Mouse (Mus musculus) myocyte (in vitro differentiated cells): ENCODE data around the gene Ak2. TPM values are rescaled to one million over a fixed set of nuclear protein-coding genes. Genes with fewer than 3 reads are reported as not detected.
A peak's percentile ranks its signal among the peaks of the same experiment; 100 is the strongest.

Source experiments
- H3K27me3 ChIP-seq: one replicate; pipeline ENCODE4 v1.6.1; 2011; ENCODE audit not compliant: control insufficient read depth, insufficient read depth, insufficient read length
- H3K36me3 ChIP-seq: one replicate; pipeline ENCODE4 v1.6.1; 2011; ENCODE audit not compliant: control insufficient read depth, insufficient read depth
- H3K4me2 ChIP-seq: one replicate; pipeline ENCODE4 v1.6.1; 2011; ENCODE audit warnings: low read depth, control low read depth
- H3K4me3 ChIP-seq: one replicate; pipeline ENCODE4 v1.5.1; 2011; ENCODE audit warnings: mild to moderate bottlenecking, control low read depth, moderate library complexity
- H3K79me2 ChIP-seq: one replicate; pipeline ENCODE4 v1.6.1; 2011; ENCODE audit not compliant: control insufficient read depth, insufficient read depth
- H3ac ChIP-seq: one replicate; pipeline ENCODE4 v1.6.1; 2011; ENCODE audit not compliant: control insufficient read depth, insufficient read length
- CEBPB ChIP-seq: IDR thresholded peaks from 2 replicates; pipeline ENCODE4 v1.6.1; 2011; ENCODE audit warnings: mild to moderate bottlenecking, moderate library complexity; ENCODE audit not compliant: poor library complexity, insufficient read depth, severe bottlenecking
- E2F4 ChIP-seq: IDR thresholded peaks from one replicate; pipeline ENCODE4 v1.6.1; 2011; ENCODE audit warnings: mild to moderate bottlenecking, control low read depth, moderate library complexity; ENCODE audit not compliant: insufficient read depth
- MAX ChIP-seq: IDR thresholded peaks from one replicate; pipeline ENCODE4 v1.6.1; 2011; ENCODE audit warnings: low read depth, mild to moderate bottlenecking, control low read depth
- MYOD1 ChIP-seq, 3 experiments: IDR thresholded peaks; one replicate each; pipeline ENCODE4 v1.6.1; 2011; ENCODE audit warnings: control low read depth in 2 of 3, low read depth in 2 of 3, mild to moderate bottlenecking in 2 of 3, moderate library complexity in 1 of 3; ENCODE audit not compliant: insufficient read length in 2 of 3, control insufficient read depth in 1 of 3
- MYOG ChIP-seq, 3 experiments: IDR thresholded peaks; one replicate each; pipeline ENCODE4 v1.6.1; 2011; ENCODE audit warnings: control low read depth in 2 of 3, low read depth in 2 of 3, mild to moderate bottlenecking in 2 of 3; ENCODE audit not compliant: insufficient read length in 2 of 3, control insufficient read depth in 1 of 3, insufficient read depth in 1 of 3
- POLR2A ChIP-seq: IDR thresholded peaks from one replicate; pipeline ENCODE4 v1.6.1; 2011; ENCODE audit warnings: low read depth, mild to moderate bottlenecking, control low read depth, moderate library complexity; ENCODE audit not compliant: insufficient read length
- POLR2AphosphoS2 ChIP-seq: IDR thresholded peaks from one replicate; pipeline ENCODE4 v1.6.1; 2011; ENCODE audit warnings: low read depth, control low read depth; ENCODE audit not compliant: insufficient read length
- REST ChIP-seq: IDR thresholded peaks from one replicate; pipeline ENCODE4 v1.6.1; 2011; ENCODE audit warnings: mild to moderate bottlenecking, control low read depth, moderate library complexity; ENCODE audit not compliant: insufficient read depth, insufficient read length
- SRF ChIP-seq: IDR thresholded peaks from one replicate; pipeline ENCODE4 v1.6.1; 2011; ENCODE audit warnings: low read depth; ENCODE audit not compliant: control insufficient read depth, insufficient read length
- TCF12 ChIP-seq: IDR thresholded peaks from one replicate; pipeline ENCODE4 v1.6.1; 2011; ENCODE audit warnings: mild to moderate bottlenecking, control low read depth; ENCODE audit not compliant: poor library complexity, insufficient read depth, severe bottlenecking
- TCF3 ChIP-seq: IDR thresholded peaks from one replicate; pipeline ENCODE4 v1.6.1; 2011; ENCODE audit warnings: low read depth, control low read depth; ENCODE audit not compliant: insufficient read length
- USF1 ChIP-seq: IDR thresholded peaks from one replicate; pipeline ENCODE4 v1.6.1; 2011; ENCODE audit warnings: low read depth, mild to moderate bottlenecking, control low read depth, moderate library complexity
- polyA plus RNA-seq: library from polyadenylated mRNA; unstranded; fragments of >200 nt; fragmentation: generic; extraction: Trizol; gene quantifications from one replicate; pipeline ENCODE4 v1.2.1, GENCODE M21; 2012; ENCODE audit warnings: missing spikeins

Ak2 gene
- polyA plus RNA-seq, 1 experiment = 83.0 TPM

DNA sequence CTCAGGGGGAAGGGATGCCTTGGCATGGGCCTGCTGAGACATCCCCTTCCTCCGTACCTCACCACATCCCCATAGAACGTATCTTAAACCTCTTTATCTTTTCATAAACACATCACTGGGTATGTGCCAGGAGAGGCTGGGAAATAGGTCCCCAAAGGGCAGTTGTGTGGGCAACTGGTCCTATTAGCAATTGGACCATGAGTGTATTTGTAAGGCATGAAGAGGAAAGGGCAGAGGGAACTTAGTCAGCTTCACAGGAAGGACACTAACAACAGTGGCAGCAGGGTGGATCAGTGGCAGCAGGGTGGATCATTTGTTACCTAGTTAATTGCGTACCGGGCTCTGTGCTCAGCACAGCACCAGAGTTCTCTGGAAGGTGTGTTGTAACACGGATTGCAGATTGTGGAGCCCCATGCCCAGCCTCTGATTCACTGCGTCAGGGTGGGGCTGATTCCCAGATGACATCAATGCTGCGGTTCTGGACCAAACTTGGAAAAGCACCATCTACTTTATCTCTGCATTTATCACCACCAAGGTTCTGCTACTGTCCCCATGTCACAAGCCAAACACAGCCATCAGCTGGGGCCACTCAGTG, 44.2 kb downstream of the Ak2 start:
- no peak overlapping the region for H3ac ChIP-seq
- H3K79me2 ChIP-seq = no peaks in the 10 kb centered on the region
- H3K27me3 ChIP-seq = no peaks in the 10 kb centered on the region
- TF ChIP-seq CEBPB = peak; percentile 65; the same call in 1 of the 2 replicates
- TF ChIP-seq MYOG (IDR thresholded peaks at IDR 0.05; ENCODE audit: control insufficient read depth in 1 of 3, insufficient read depth in 1 of 3, insufficient read length in 2 of 3, low read depth in 2 of 3) = no peak
- no peak overlapping the region for H3K4me3 ChIP-seq
- peak overlapping the region; percentile 88 for H3K4me2 ChIP-seq
- no peaks in the 10 kb centered on the region for H3K36me3 ChIP-seq

DNA sequence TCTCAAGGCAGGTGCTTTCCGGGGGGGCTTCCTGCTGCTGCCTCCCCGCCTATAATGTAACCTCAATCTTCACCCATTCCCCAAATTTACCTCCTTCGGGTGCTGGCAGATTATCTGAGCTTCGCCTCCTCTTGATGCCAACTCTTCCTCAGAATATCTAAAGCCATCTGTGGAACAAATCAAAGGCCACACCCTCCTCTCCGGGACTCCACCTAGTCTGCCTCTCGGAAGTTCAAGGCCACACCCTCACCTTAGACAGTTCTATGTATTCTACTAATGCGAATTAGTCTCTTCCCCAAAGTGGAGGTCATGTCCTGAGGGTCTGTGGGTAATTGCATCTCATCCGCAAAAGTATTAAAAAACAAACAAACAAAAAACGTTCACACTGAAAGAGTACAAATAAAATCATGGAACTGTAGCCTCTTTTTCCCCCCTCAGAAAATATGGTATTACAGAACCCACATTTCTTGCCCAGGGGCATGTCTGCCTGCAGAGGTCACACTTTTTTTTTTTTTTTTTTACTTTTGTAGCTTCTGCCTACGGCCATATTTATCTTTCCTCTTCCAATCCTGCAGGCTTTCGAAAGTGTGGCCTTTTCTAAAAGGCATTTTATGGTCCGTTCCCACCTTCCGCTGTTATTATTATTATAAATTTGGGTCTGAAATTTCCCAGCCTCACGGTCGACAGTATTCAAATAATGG, 56.1 kb downstream of the Ak2 start:
- H3K27me3 ChIP-seq = peaks cover 5% of the 10 kb centered on the region
- H3K4me2 ChIP-seq = peak overlapping the region; percentile 90
- no peak overlapping the region for H3ac ChIP-seq
- H3K36me3 ChIP-seq = no peaks in the 10 kb centered on the region
- no peak for TF ChIP-seq SRF
- TF ChIP-seq POLR2AphosphoS2 = no peak
- TF ChIP-seq MYOG (IDR thresholded peaks at IDR 0.05; ENCODE audit: control insufficient read depth in 1 of 3, insufficient read depth in 1 of 3, insufficient read length in 2 of 3, low read depth in 2 of 3) = no peak
- no peak for TF ChIP-seq TCF3
- TF ChIP-seq CEBPB = no peak
- TF ChIP-seq MAX = no peak
- no peak for TF ChIP-seq TCF12
- no peak for TF ChIP-seq POLR2A
- no peak for TF ChIP-seq USF1
- TF ChIP-seq E2F4 = no peak
- no peak for TF ChIP-seq MYOD1 (IDR thresholded peaks at IDR 0.05; ENCODE audit: control insufficient read depth in 1 of 3, insufficient read length in 2 of 3, low read depth in 2 of 3)
- no peak for TF ChIP-seq REST
- H3K79me2 ChIP-seq = no peaks in the 10 kb centered on the region
- peak overlapping the region; percentile 22 for H3K4me3 ChIP-seq

DNA sequence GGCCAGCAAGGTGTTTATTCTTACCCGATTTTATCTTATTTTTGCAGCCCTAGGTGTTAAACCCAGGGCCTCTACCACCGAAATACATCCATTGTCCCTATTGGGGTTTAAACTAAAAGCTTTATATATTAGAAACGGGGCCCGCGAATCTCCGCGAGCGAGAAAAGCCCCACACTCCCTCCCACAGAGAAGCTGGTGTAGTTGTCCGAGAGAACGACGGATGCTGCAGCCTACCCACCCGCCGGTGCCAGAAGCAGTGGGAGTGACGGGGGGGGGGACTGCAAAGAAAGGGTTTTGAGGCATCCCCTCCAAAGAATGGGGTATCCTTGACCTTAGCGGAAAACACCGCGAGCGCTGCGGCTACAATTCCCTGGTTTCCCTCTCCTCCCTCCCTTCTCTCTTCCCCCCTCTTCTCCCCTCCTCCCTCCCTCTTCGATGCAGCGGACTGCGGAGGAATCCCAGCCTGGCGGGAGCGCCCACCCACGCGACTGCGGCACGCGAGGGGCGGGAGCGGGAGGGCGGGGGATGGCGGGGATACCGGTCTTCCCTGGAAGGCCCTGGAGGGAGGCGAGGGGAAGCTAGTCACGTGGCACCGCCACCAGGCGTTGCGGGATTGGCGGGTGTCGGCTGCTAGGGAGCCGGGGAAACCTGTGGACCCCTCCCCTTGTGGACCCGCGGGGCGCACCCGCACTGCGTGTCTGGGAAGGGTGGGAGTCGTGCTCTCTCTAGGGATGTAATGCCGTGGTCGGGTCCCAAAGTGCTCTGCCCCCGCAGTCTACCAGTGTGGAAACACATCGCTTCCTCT, 56.9 kb downstream of the Ak2 start:
- Histone ChIP-seq H3K36me3 (no peaks in the 10 kb centered on the region), H3K27me3 (peaks cover 5% of the 10 kb centered on the region), H3K4me2 (peak overlapping the region; percentile 90), H3K4me3 (peak overlapping the region; percentile 22), H3K79me2 (no peaks in the 10 kb centered on the region), H3ac (peak overlapping the region; percentile 22)
- no peak for TF ChIP-seq E2F4
- TF ChIP-seq USF1 = peak; percentile 53
- peak in 1 of 3 experiments; percentile 31 for TF ChIP-seq MYOG (IDR thresholded peaks at IDR 0.05; ENCODE audit: control insufficient read depth in 1 of 3, insufficient read depth in 1 of 3, insufficient read length in 2 of 3, low read depth in 2 of 3)
- TF ChIP-seq MYOD1 (IDR thresholded peaks at IDR 0.05; ENCODE audit: control insufficient read depth in 1 of 3, insufficient read length in 2 of 3, low read depth in 2 of 3) = peak in 1 of 3 experiments; percentile 27

DNA sequence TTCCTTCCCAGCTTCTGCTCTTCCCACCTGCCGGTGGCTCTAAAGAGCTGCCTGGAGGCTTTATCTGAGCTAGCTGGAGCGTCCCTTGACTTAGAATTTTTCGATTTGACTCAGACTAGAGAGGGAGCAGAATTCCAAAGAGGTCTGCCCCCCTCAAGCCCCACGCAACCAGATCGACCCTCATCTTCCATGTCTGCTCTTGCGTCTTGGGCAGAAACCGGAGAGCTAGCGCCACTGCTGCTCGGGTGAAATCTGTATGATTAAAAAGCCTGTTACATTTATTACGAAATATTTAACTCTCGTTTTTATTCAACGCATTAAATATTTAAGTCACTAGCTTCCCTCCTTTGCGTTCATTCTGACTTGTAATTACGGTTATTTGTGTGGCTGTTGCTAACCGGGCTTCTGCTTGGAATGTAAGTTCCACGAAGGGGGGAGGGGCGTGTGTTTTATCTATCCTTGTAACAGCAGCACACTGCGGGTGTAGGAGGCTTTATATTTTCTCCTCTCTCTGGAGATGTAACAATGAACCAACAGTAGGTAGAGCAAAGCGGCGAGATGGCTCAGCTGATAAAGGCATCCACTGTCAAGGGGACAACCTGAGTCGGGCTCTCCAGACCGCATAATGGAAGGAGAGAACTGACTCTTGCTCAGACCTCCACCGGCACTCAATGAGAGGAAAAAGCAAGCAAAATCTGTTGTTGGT, 57.7 kb downstream of the Ak2 start:
- Histone ChIP-seq H3K79me2 (no peaks in the 10 kb centered on the region), H3K4me3 (peak overlapping the region; percentile 22), H3K4me2 (peak overlapping the region; percentile 90), H3K36me3 (no peaks in the 10 kb centered on the region), H3K27me3 (peaks cover 5% of the 10 kb centered on the region), H3ac (peak overlapping the region; percentile 22)
- no peak for TF ChIP-seq POLR2A
- no peak for TF ChIP-seq SRF
- no peak for TF ChIP-seq MYOD1 (IDR thresholded peaks at IDR 0.05; ENCODE audit: control insufficient read depth in 1 of 3, insufficient read length in 2 of 3, low read depth in 2 of 3)
- no peak for TF ChIP-seq TCF12
- no peak for TF ChIP-seq REST
- TF ChIP-seq CEBPB = no peak
- no peak for TF ChIP-seq E2F4
- no peak for TF ChIP-seq MYOG (IDR thresholded peaks at IDR 0.05; ENCODE audit: control insufficient read depth in 1 of 3, insufficient read depth in 1 of 3, insufficient read length in 2 of 3, low read depth in 2 of 3)
- no peak for TF ChIP-seq TCF3
- TF ChIP-seq MAX = no peak
- TF ChIP-seq POLR2AphosphoS2 = no peak
- no peak for TF ChIP-seq USF1
